Mouse (Mus musculus) splenic B cell, adult 2 months (primary cell): ENCODE measurements around the gene BC035947.
A peak's percentile ranks its signal among the peaks of the same experiment; 100 is the strongest.
"Not testable (repeated sequence)": the region's sequence is repeated elsewhere in the genome, so short reads cannot be mapped to it uniquely, and the experiment has no call there.

ENCODE experiments used
- DNase-seq: peaks from one replicate; pipeline ENCODE4 v3.0.0-alpha.2; 2011; ENCODE audit warnings: low read depth, low spot score
- H3K27me3 ChIP-seq: 2 replicates; pipeline ENCODE4 v1.6.1; 2012; ENCODE audit warnings: mild to moderate bottlenecking, low read length, moderate library complexity, mixed read lengths; ENCODE audit not compliant: control insufficient read depth, poor library complexity, insufficient read depth, severe bottlenecking
- H3K36me3 ChIP-seq: 2 replicates; pipeline ENCODE4 v1.6.1; 2012; ENCODE audit warnings: mild to moderate bottlenecking, low read length, moderate library complexity, mixed read lengths; ENCODE audit not compliant: control insufficient read depth, poor library complexity, insufficient read depth, severe bottlenecking

BC035947 gene

DNA sequence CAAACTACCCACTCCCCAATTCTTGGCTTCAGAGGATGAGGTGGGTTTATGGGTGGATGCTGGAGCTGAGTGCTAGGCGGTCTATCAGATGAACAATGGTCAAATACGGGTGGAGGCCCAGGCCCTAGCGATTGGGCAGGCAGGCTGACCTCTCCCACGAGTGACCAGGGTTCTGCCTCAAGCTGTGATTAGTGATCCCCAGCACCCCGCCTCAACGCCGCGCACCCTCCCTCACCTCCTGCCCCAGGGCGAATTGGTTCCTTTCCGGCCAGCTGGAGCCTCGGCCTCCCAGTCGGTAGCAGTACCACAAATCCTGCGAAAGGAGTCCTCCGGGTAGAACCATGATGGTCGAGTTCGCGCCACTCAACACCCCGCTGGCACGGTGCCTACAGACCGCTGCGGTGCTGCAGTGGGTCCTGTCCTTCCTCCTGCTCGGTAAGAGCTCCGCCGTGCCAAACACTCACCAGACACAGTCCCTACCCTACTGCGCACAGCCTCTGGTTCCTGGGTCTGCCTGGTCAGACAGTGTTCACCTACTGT, at the start of gene BC035947:
Gene BC035947 (minus strand): TSS at position 538 of the 540 bp plus-strand sequence.
- DNase-seq = no peak
- Histone ChIP-seq H3K27me3 (no peaks in the 10 kb centered on the region), H3K36me3 (no peaks in the 10 kb centered on the region)

DNA sequence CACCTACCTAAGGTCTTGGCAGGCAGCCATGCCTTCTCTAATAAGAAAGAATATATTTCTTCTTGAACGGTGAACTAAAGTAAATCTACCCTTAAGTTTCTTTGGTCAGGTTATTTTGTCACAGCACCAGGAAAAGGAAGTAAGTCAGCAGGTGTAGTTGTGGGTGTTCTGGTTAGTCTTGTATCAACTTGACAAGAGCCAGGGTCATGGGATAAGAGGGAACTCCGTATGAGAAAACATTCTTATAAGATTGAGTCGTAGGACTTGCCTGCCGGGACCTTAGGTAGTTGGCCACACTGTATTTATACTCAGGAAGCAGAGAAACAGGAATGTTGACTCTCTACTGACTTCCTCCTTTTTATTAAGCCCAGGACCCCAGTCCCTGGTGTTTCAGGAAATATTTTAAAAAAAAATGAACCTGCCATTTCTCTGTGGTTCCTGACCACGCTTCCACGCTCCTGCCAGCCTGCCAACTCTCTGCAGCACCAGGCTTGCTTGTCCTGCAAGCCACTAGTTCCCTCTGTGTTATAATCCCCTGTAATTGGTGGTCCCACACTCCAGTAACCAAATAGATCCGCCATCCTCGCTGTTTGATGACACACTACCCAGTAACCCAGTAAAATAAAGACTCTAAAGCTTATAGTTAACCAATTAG, 42.2 kb upstream of the BC035947 start:
- DNase-seq = no peak
- H3K27me3 ChIP-seq = no peaks in the 10 kb centered on the region
- no peaks in the 10 kb centered on the region for H3K36me3 ChIP-seq

DNA sequence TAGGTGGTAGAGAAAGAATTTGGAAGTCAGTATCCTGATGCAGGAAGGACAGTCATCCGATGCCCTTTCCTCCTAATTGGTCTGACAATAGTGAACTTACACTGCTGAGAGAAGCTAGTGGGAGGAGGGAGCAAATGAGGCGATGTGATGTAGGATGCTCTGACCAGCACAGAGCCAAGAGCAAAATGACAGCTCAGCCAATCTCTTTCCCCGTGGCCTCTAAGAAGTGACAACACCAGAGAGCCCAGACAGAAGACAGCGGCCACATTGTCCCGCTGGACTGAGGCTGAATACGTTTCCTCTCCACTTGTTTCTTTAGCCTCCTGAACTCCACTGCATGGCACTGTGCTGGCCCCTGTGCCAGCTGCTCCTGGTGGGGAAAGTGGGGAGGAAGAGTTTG, 37.0 kb upstream of the BC035947 start:
- DNase-seq = no peak
- Histone ChIP-seq H3K27me3 (no peaks in the 10 kb centered on the region), H3K36me3 (no peaks in the 10 kb centered on the region)

DNA sequence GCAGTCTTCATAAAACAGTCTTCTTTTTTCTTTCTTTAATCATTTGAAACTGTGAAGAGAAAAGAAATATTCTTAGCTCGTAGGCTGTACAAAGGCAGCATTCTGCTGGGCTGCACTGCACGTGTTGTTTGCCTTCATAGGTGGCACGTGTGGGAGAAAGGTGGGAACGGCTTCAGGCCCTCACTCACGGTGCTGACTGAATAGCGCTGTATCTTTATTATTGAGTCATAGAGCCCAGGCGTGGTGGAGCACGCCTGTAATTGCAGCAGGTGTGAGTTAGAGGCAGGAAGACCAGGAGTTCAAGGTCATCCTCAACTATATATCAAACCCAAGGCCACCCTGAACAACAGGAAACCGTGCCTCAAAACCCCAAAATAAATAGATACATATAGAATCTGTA, 34.3 kb upstream of the BC035947 start:
- DNase-seq = no peak
- no peaks in the 10 kb centered on the region for H3K36me3 ChIP-seq

DNA sequence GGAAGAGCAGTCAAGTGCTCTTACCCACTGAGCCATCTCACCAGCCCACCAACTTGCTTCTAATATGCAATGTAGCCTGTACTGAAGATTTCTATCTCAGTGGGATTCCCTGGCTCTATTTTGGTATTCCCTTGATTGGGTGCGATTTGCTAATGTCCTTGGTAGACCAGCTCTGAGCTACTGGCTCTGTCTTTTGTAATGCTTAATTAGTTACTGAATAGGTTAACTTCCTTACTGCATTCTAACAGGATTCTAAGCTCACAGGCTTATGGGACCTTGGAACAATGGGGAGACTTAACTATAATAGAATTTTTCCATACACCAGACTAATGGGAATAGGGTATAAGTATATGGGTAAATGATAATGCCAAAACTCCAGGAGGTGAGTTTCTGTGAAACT, 31.7 kb upstream of the BC035947 start:
- not testable (repeated sequence) for DNase-seq

More for the DNA sequence above, 34.3 kb upstream of the BC035947 start:
- H3K27me3 ChIP-seq = no peaks in the 10 kb centered on the region

DNA sequence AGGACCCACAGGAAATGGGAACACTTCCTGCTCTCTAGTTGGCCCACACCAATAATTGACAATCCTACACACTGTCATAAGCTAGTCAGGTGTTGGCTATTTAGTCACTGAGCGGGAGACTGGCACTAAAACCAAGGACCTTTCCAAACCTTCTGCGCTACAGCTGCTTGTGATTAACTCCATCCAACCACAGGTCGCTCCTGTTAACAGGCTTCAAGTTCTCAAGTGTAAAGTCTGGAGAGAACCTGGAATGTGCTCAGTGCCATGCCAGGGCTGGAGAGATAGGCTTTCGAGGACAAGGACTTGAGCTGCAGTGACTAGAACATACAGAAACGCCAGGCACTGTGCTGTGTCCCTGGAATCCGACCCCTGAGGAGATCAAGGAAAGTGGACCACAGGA, 27.2 kb upstream of the BC035947 start:
- no peaks in the 10 kb centered on the region for H3K27me3 ChIP-seq
- no peaks in the 10 kb centered on the region for H3K36me3 ChIP-seq
- DNase-seq = no peak

More for the DNA sequence above, 31.7 kb upstream of the BC035947 start:
- not testable (repeated sequence) for H3K27me3 ChIP-seq, H3K36me3 ChIP-seq

DNA sequence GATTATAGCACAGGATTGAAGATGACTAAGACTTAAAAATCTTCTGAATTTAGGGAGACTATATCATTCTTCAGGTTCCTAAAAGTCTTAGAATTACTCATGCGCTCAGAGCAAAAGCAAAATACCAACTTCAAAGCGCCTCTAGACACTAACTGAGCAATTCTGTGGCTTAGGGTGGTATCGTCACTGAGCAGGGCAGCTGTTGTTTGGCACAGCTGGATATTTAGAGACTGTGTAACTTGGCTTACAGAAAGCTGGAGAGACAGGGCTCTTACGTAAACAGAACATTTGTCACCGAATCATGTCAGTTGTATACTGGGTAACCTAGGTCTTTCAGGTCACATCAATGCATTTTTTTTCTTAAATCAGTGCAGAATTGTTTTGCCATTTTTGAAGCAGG, 26.4 kb upstream of the BC035947 start:
- Histone ChIP-seq H3K36me3 (no peaks in the 10 kb centered on the region), H3K27me3 (no peaks in the 10 kb centered on the region)
- DNase-seq = peak; percentile 50

DNA sequence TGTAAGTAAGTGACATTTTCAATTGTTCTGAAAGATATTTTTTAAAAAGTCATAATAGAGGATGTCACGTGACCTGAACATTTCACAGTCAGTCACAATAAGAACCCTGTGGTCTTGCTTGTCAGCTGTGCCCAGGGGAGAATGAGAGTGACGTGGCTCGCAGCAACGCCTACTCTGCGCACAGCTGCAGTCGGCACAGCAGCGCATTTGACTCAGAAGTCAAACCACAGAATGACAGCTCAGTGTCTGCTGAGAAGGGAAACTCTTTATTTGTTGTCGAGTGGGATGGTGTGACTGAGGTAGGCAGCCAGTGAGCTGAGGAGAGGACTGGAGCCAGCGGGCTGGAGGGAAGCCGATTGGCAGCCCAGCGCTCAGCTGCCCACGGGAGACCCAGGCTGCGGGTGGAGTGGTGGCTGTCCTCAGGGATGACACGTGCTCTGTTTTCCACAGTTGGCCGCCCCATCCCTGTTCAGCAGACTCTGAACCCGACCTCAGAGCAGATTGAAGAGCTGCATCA, 25.6 kb upstream of the BC035947 start:
- Histone ChIP-seq H3K27me3 (no peaks in the 10 kb centered on the region), H3K36me3 (no peaks in the 10 kb centered on the region)
- peak; percentile 95 for DNase-seq

DNA sequence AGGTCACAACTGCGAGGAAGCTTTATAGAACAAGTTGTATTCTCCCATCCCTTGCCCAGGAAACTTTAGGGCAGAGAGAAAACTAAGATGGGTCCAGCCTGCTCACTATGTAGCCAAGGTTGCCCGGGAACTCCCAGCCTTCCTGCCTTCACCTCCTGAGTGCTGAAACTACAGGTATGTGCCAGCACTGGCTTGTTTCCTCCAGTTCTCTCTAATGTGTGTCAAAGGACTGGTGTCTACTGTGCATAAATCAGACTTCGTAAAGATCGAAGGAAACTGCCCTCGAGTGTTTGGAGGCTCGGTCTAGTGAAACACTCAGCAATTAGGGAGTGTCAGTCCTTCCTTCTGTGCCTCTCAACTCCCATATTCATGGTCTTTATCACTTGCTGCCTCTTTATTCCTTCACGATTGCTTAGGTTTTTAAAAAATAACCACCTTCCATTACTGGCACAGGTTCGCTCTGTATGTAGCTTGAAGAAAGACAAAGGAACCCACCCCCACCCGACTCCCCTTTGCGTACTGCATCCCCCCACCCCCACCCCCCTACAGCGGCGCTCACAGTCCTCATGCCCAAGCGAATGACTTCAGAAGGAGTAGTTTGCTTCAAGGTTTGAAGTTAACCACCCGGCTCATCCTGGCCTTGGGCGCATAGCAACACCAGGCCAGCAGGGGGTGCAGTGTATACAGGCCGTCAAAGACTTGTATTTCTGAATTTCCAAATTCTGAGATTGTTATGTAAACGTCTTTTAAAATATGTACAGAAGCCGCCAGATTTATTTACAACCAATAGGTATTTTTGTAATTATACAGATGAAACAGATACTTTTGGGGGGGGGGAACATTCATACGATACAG, 24.6 kb upstream of the BC035947 start:
- Histone ChIP-seq H3K36me3 (no peaks in the 10 kb centered on the region), H3K27me3 (no peaks in the 10 kb centered on the region)
- peak; percentile 84 for DNase-seq

DNA sequence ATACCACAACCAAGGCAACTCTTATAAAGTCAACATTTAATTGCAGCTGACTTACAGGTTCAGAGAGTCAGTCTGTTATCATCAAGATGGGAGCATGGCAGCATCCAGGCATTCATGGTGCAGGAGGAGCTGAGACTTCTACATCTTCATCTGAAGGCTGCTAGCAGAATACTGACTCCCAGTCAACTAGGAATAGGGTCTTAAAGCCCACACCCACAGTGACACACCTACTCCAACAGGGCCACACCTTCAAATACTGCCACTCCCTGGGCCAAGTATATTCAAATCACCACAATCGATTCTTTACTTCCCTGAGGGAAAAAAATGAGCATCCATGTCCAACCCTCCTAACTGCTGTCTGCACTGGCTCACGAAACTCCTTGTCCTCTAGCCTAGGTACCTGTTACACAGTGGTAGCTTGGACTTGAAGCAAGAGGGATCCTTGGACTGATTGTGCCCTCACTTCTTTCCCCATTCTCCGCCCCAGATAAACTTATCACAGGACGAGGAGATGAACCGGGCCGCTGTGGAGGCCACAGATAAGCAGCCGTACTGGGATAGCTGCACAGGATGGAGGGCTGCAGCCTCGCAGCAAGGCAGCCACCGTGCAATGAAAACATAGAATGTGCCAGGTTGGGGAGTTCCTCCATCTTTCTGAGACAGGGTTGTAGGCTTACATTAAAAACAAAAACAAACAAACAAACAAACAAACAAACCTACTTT, 22.6 kb upstream of the BC035947 start:
- no peak for DNase-seq
- H3K36me3 ChIP-seq = no peaks in the 10 kb centered on the region
- no peaks in the 10 kb centered on the region for H3K27me3 ChIP-seq

DNA sequence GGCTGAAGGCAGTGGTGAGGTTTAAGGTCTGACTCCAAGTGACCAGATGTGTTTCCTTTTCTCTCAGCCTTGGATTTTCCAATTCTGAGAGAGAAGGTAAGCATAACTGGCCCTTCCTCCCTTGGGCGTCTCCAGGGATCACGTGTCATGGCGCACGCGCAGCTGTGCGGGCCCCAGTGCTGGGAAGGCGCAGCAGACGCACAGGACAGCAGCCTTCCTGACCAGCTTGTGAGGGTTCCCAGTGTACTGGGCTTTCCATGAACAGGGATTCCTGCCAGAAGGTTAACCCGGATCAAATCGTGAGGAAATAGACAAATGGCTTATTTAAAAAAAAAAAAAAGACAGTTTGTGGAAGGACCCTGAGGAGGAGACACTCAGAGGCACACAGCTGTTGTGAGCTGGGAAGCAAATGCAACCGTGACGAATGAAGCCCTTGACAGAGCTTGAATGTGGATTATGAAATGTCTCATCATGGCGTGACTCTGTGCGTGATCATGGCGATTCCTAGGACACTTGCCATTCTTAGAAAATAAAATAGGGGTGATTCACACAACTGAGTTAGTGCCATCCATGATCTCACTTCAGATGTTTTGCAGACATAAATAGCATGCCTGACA, 20.3 kb upstream of the BC035947 start:
- Histone ChIP-seq H3K27me3 (no peaks in the 10 kb centered on the region), H3K36me3 (no peaks in the 10 kb centered on the region)
- no peak for DNase-seq

DNA sequence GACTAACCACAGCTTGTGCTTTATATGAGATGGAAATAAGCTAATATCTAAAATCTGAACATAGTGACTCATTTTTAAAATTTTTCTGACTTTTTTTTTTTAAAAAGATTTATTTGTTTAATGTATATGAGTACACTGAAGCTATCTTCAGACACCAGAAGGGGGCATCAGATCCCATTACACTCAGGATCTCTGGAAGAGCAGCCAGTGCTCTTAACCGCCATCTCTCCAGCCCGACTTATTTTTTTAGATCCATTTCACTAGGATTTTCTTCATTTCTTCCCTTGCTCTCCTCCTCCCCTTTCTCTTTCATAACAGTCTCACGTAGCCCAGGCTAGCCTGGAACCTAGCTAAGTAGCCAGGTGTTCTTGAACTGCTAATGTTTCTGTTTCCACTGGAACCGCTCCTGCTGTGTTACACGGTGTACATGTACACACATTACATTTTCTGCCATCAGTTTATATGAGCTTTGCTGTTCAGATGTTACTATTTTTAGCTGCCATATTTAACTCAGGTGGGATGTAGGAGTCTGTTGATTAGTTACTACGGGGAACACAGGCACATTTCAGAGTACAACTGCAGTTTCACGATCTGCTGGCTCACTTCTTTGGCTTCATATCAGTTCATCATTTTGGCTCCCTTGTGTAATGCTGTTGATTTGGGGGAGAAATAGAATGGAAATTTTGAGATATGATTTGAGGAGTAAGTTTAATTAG, 18.7 kb upstream of the BC035947 start:
- Histone ChIP-seq H3K36me3 (no peaks in the 10 kb centered on the region), H3K27me3 (no peaks in the 10 kb centered on the region)
- no peak for DNase-seq

DNA sequence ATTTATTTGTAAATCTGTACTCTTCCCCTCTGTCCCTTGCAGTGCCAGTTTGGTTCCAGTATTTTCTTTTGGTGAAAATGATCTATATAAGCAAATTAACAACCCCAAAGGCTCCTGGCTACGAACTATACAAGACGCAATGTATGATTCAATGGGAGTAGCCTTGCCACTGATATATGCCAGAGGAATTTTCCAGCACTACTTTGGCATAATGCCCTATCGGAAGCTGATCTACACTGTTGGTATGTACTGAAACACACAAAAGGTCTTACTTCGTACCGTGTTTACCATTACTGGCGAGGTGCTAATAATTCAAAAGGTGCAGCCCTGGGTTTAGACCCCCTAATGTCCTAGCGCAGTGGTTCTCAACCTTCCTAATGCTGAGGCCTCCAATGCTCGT, 17.1 kb upstream of the BC035947 start:
- DNase-seq = no peak

DNA sequence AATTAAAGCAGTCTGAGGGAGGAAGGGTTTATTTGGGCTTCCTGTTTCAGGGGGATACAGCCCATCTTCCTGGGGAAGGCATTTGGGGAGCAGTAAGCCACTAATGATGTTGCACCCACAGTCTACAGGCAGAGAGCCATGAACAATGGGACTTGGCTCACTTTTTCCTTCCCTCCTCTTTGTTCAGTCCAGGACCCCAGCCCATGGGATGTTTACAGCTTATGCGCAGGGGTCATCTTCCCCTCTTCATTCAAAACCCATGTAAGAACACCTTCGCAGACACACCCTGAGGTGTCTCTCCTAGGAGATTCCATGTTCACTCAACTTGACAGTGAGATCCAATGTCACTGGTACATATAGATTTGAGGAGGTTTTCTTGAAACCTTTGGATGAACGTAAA, 16.4 kb upstream of the BC035947 start:
- no peak for DNase-seq
- Histone ChIP-seq H3K36me3 (no peaks in the 10 kb centered on the region), H3K27me3 (no peaks in the 10 kb centered on the region)

More for the DNA sequence above, 17.1 kb upstream of the BC035947 start:
- Histone ChIP-seq H3K27me3 (no peaks in the 10 kb centered on the region), H3K36me3 (no peaks in the 10 kb centered on the region)
